In the genomic region with DNA sequence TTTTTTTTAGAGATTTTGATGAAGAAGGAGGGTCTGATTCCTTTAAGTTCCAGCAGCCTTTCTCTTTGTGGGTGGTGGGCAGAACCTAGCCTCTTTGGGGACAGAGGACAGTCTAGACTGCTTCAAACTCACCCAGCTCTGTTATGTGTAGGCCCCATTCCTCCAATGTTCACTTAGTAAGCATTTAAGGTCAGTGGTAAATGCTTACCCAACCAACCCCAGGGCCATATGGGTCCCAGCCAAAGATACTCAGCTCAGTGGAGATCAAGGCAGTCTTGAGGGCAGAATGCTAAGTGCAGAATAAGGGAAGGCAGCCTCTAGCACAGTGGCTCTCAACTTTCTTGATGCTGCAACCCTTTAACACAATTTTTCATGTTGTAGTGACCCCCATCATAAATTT, we compare ENCODE assay signal across 25 mouse cellular contexts. TPM values are rescaled to one million over a fixed set of nuclear protein-coding genes. Genes with fewer than 3 reads are reported as not detected.
DNase-seq lines count a peak whose midpoint lies in the region; ATAC-seq and TF ChIP-seq lines count a peak whose summit lies in the region.
"Had no signal": no experiment of that assay in that cellular context is flagged by ENCODE, and none has a peak within 500 bp of the region (broad histone marks: within the 10 kb centered on the region; RNA-seq: fewer than 3 reads in every experiment).

No protein-coding gene starts in this region.

- peak overlapping the region; percentile 86; the same call in 1 of the 2 replicates for H3K4me2 ChIP-seq in intestine, embryonic 15.5 days (replicated peaks)
- H3K4me2 ChIP-seq in intestine, postnatal 0 days (replicated peaks; ENCODE audit: low read depth): no peak overlapping the region
- no peak overlapping the region for H3K4me2 ChIP-seq in kidney, embryonic 14.5 days (replicated peaks; ENCODE audit: low read depth, low read length)
- H3K4me2 ChIP-seq in stomach, embryonic 14.5 days (replicated peaks; ENCODE audit: low read depth, low read length): no peak overlapping the region
- H3K4me2 ChIP-seq in stomach, postnatal 0 days (replicated peaks; ENCODE audit: low read depth): no peak overlapping the region

- H3K4me1 ChIP-seq in intestine, embryonic 15.5 days (replicated peaks): peaks cover 27% of the 10 kb centered on the region
- H3K4me1 ChIP-seq in intestine, postnatal 0 days (replicated peaks; ENCODE audit: control insufficient read depth, insufficient read depth, low read length): peaks cover 2% of the 10 kb centered on the region; the same call in 1 of the 2 replicates
- H3K4me1 ChIP-seq in kidney, embryonic 14.5 days (ENCODE audit: control insufficient read depth, insufficient read depth, low read length): peaks cover 23% of the 10 kb centered on the region
- peaks cover 21% of the 10 kb centered on the region for H3K4me1 ChIP-seq in stomach, embryonic 14.5 days (ENCODE audit: control insufficient read depth, insufficient read depth, low read length)
- H3K4me1 ChIP-seq in stomach, postnatal 0 days (replicated peaks; ENCODE audit: control insufficient read depth, insufficient read depth): 0 out of 2 replicates have a peak, but pooled peaks cover 2% of the 10 kb centered on the region

- TF ChIP-seq CTCF in intestine, postnatal 0 days (IDR thresholded peaks at IDR 0.05; ENCODE audit: low read depth): no peak
- TF ChIP-seq CTCF in stomach, postnatal 0 days (IDR thresholded peaks at IDR 0.05; ENCODE audit: low read depth): no peak

- H3K4me3 ChIP-seq in intestine, embryonic 15.5 days (replicated peaks): no peak overlapping the region
- no peak overlapping the region for H3K4me3 ChIP-seq in intestine, postnatal 0 days (ENCODE audit: low read depth, low read length)
- no peak overlapping the region for H3K4me3 ChIP-seq in kidney, embryonic 14.5 days (ENCODE audit: low read length)
- no peak overlapping the region for H3K4me3 ChIP-seq in stomach, embryonic 14.5 days (ENCODE audit: low read depth, low read length)
- H3K4me3 ChIP-seq in stomach, postnatal 0 days (ENCODE audit: low read depth, low read length): no peak overlapping the region

- 0 out of 2 replicates have a peak overlapping the region, but pooled peaks have one; percentile 23 for H3K9ac ChIP-seq in intestine, embryonic 15.5 days
- no peak overlapping the region for H3K9ac ChIP-seq in intestine, postnatal 0 days (ENCODE audit: low read depth, low read length)
- H3K9ac ChIP-seq in kidney, embryonic 14.5 days (ENCODE audit: low read depth, low read length): no peak overlapping the region
- H3K9ac ChIP-seq in stomach, embryonic 14.5 days (replicated peaks; ENCODE audit: low read depth, low read length): no peak overlapping the region
- H3K9ac ChIP-seq in stomach, postnatal 0 days (ENCODE audit: low read length): no peak overlapping the region
- H3K9ac ChIP-seq: hindbrain, embryonic 14.5 days; limb, embryonic 15.5 days had no signal

- no peak for TF ChIP-seq EP300 in stomach, postnatal 0 days (optimal IDR thresholded peaks at IDR 0.05)

- H3K9me3 ChIP-seq in intestine, embryonic 15.5 days: no peaks in the 10 kb centered on the region
- H3K9me3 ChIP-seq in intestine, postnatal 0 days (ENCODE audit: control insufficient read depth): no peaks in the 10 kb centered on the region
- H3K9me3 ChIP-seq in kidney, embryonic 14.5 days (ENCODE audit: control insufficient read depth, low read length): no peaks in the 10 kb centered on the region
- H3K9me3 ChIP-seq in stomach, embryonic 14.5 days (ENCODE audit: control insufficient read depth, low read depth, low read length): no peaks in the 10 kb centered on the region
- no peaks in the 10 kb centered on the region for H3K9me3 ChIP-seq in stomach, postnatal 0 days (ENCODE audit: control insufficient read depth, low read length)
- H3K9me3 ChIP-seq: heart, embryonic 12.5 days; limb, embryonic 10.5 days; limb, embryonic 15.5 days; liver, embryonic 13.5 days; neural tube, embryonic 15.5 days had no signal

- ATAC-seq in intestine, embryonic 15.5 days: no peak
- ATAC-seq in intestine, postnatal 0 days: no peak
- ATAC-seq in kidney, embryonic 14.5 days (ENCODE audit: low FRiP score, low TSS enrichment): no peak
- ATAC-seq in stomach, embryonic 14.5 days (ENCODE audit: insufficient number of reproducible peaks, insufficient read depth, low FRiP score, low read depth): no peak
- ATAC-seq in stomach, postnatal 0 days (ENCODE audit: low FRiP score, low TSS enrichment): no peak

- no peaks in the 10 kb centered on the region for H3K27me3 ChIP-seq in intestine, embryonic 15.5 days (replicated peaks)
- H3K27me3 ChIP-seq in intestine, postnatal 0 days (replicated peaks; ENCODE audit: control insufficient read depth, insufficient read depth, low read length): peaks cover 21% of the 10 kb centered on the region
- H3K27me3 ChIP-seq in kidney, embryonic 14.5 days (ENCODE audit: control insufficient read depth, insufficient read depth, low read length): no peaks in the 10 kb centered on the region
- H3K27me3 ChIP-seq in stomach, embryonic 14.5 days (ENCODE audit: control insufficient read depth, insufficient read depth, low read length): no peaks in the 10 kb centered on the region
- H3K27me3 ChIP-seq in stomach, postnatal 0 days (ENCODE audit: control insufficient read depth, insufficient read depth, low read length): no peaks in the 10 kb centered on the region
- H3K27me3 ChIP-seq: limb, embryonic 15.5 days had no signal

- no peaks in the 10 kb centered on the region for H3K36me3 ChIP-seq in intestine, embryonic 15.5 days
- H3K36me3 ChIP-seq in intestine, postnatal 0 days (ENCODE audit: control insufficient read depth, insufficient read depth): peaks cover 3% of the 10 kb centered on the region; the same call in 1 of the 2 replicates
- peaks cover 9% of the 10 kb centered on the region; the same call in 1 of the 2 replicates for H3K36me3 ChIP-seq in kidney, embryonic 14.5 days (ENCODE audit: control insufficient read depth, insufficient read depth, low read length)
- H3K36me3 ChIP-seq in stomach, embryonic 14.5 days (ENCODE audit: control insufficient read depth, insufficient read depth, low read length): peaks cover 4% of the 10 kb centered on the region
- H3K36me3 ChIP-seq in stomach, postnatal 0 days (ENCODE audit: control insufficient read depth, insufficient read depth, low read length): no peaks in the 10 kb centered on the region
- H3K36me3 ChIP-seq: liver, embryonic 13.5 days; neural tube, embryonic 15.5 days had no signal

- H3K27ac ChIP-seq in intestine, embryonic 15.5 days: no peak overlapping the region
- no peak overlapping the region for H3K27ac ChIP-seq in intestine, postnatal 0 days (ENCODE audit: low read depth, low read length)
- no peak overlapping the region for H3K27ac ChIP-seq in kidney, embryonic 14.5 days (ENCODE audit: low read depth, low read length)
- H3K27ac ChIP-seq in stomach, embryonic 14.5 days (ENCODE audit: low read length): 0 out of 2 replicates have a peak overlapping the region, but pooled peaks have one; percentile 99
- no peak overlapping the region for H3K27ac ChIP-seq in stomach, postnatal 0 days (replicated peaks)
- H3K27ac ChIP-seq: hindbrain, embryonic 14.5 days; liver, embryonic 13.5 days; neural tube, embryonic 15.5 days had no signal

- DNase-seq in kidney, postnatal 25 days: peak; percentile 68 to 75
- DNase-seq in stomach, postnatal 0 days (ENCODE audit: low spot score): no peak
- no peak for DNase-seq in yolk sac, embryonic 10.5 days (ENCODE audit: low spot score)
- DNase-seq: adrenal gland, adult 8-10 months; B cell, adult 2 months; cerebellum, adult 8-10 months; cerebellum, postnatal 25 days; gastrocnemius, postnatal 36 days; heart, adult 18-20 months; heart, postnatal 10 days; liver, embryonic 13.5 days; lung, adult 2 months; midbrain, embryonic 14.5 days; right cerebral cortex, postnatal 25 days; thymus, adult 2 months; thymus, postnatal 36 days had no signal

RNA-seq across cellular contexts. Expression of gene Arhgef17, which starts 1.6 kb away (rescaled TPM):
- 5.0 and 6.0 TPM in 2 replicates for polyA plus RNA-seq in intestine, embryonic 15.5 days (2015; fragmentation: Nextera tagmentation; extraction: Ambion mirVana)
- 2.0 and 2.5 TPM in 2 replicates for polyA plus RNA-seq in intestine, postnatal 0 days (2015; fragmentation: Nextera tagmentation; extraction: Ambion mirVana)
- 11.6 and 15.5 TPM in 2 replicates for polyA plus RNA-seq in kidney, embryonic 14.5 days (2014; fragmentation: Nextera tagmentation; extraction: Ambion mirVana)
- polyA plus RNA-seq in stomach, embryonic 14.5 days (2014; fragmentation: Nextera tagmentation; extraction: Ambion mirVana): 13.7 and 14.1 TPM in 2 replicates
- polyA plus RNA-seq in stomach, postnatal 0 days (2015; fragmentation: Nextera tagmentation; extraction: Ambion mirVana): 2.2 and 2.7 TPM in 2 replicates

RNA-seq across cellular contexts. Expression of gene P2ry6, which starts 40.9 kb away (rescaled TPM):
- 8.4 and 10.4 TPM in 2 replicates for polyA plus RNA-seq in intestine, embryonic 15.5 days (2015; fragmentation: Nextera tagmentation; extraction: Ambion mirVana)
- polyA plus RNA-seq in intestine, postnatal 0 days (2015; fragmentation: Nextera tagmentation; extraction: Ambion mirVana): 5.7 and 7.0 TPM in 2 replicates
- 3.6 and 4.4 TPM in 2 replicates for polyA plus RNA-seq in kidney, embryonic 14.5 days (2014; fragmentation: Nextera tagmentation; extraction: Ambion mirVana)
- 7.3 and 7.8 TPM in 2 replicates for polyA plus RNA-seq in stomach, embryonic 14.5 days (2014; fragmentation: Nextera tagmentation; extraction: Ambion mirVana)
- 6.1 and 6.4 TPM in 2 replicates for polyA plus RNA-seq in stomach, postnatal 0 days (2015; fragmentation: Nextera tagmentation; extraction: Ambion mirVana)

Comparison
In these comparisons a context has a peak if more than half of its experiments do, and no peak if none do; other contexts are left out.
1. DNase-seq: peak in kidney, postnatal 25 days (2 of 2); none in stomach, postnatal 0 days (single experiment) and yolk sac, embryonic 10.5 days (single experiment).